Mouse (Mus musculus): ENCODE measurements around the gene Mpi. TPM values are rescaled to one million over a fixed set of nuclear protein-coding genes. Genes with fewer than 3 reads are reported as not detected.

The Mpi gene
- total and polyA plus RNA-seq, 3 experiments = 28.2 to 37.3 (median 28.6) TPM

DNA sequence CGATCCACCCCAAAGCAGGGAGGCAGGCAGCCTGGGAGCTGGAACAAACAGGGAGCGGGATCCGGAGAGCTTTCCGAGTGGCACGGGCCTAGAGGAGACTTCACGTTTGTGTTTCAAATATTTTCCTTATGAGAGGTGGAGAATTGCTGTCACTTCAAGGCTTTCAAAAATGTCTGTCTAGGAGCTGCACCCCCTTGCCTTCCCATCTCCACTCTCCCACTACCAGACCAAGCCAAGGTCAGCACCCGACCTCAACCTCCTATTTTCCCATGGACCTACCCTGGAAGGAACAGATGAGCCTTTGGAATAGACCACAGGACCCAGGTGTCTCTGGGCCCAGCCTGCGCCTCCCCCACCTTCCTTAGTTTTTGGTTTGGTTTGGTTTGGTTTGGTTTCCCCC is 44.7 kb upstream of the Mpi start:
- Histone ChIP-seq H3K27ac (ENCODE audit: insufficient read depth, low read depth) (no peak overlapping the region), H3K4me3 (replicated peaks in 1 of 3; ENCODE audit: low read depth in 2 of 3, low read length in 2 of 3, poor library complexity in 1 of 3) (no peak overlapping the region), H3K4me2 (ENCODE audit: insufficient read depth, low read depth, poor library complexity, severe bottlenecking) (no peak overlapping the region), H3K27me3 (replicated peaks) (no peaks in the 10 kb centered on the region), H3K79me2 (replicated peaks; ENCODE audit: control insufficient read depth, extremely low read depth, insufficient read depth, poor library complexity, severe bottlenecking) (no peaks in the 10 kb centered on the region), H3K4me1 (ENCODE audit: control insufficient read depth in 1 of 2, insufficient read depth in 2 of 2) (peaks cover 6 to 10% of the 10 kb centered on the region in 2 experiments), H3K9ac (ENCODE audit: insufficient read depth, low read depth) (no peak overlapping the region), H3K9me3 (replicated peaks; ENCODE audit: low read length) (no peaks in the 10 kb centered on the region), H3K36me3 (replicated peaks in 1 of 2; ENCODE audit: control insufficient read depth in 1 of 2, insufficient read depth in 1 of 2, low read length in 1 of 2) (peaks cover 32 to 51% of the 10 kb centered on the region in 2 experiments)
- TF ChIP-seq RAD21 (IDR thresholded peaks at IDR 0.05; ENCODE audit: low read depth, low read length) (no peak), CHD1 (IDR thresholded peaks at IDR 0.05; ENCODE audit: low read depth, low read length) (no peak), ZKSCAN1 (IDR thresholded peaks at IDR 0.05; ENCODE audit: borderline replicate concordance, low read depth, low read length) (no peak), ZMIZ1 (IDR thresholded peaks at IDR 0.05; ENCODE audit: low read depth, low read length) (no peak), SMC3 (IDR thresholded peaks at IDR 0.05; ENCODE audit: low read depth, low read length) (no peak), PAX5 (IDR thresholded peaks at IDR 0.05; ENCODE audit: low read length) (no peak), MAFK (IDR thresholded peaks at IDR 0.05; ENCODE audit: insufficient replicate concordance, low read length) (no peak), JUN (IDR thresholded peaks at IDR 0.05; ENCODE audit: insufficient read depth, low read depth, low read length) (no peak), GABPA (IDR thresholded peaks at IDR 0.05; ENCODE audit: insufficient replicate concordance, low read depth, low read length) (no peak), IRF4 (IDR thresholded peaks at IDR 0.05; ENCODE audit: low read depth, low read length) (no peak), RCOR1 (conservative IDR thresholded peaks at IDR 0.05; ENCODE audit: low read depth, low read length) (no peak), EP300 (IDR thresholded peaks at IDR 0.05; ENCODE audit: low read length) (no peak), POLR2AphosphoS2 (IDR thresholded peaks at IDR 0.05; ENCODE audit: low read depth, low read length) (no peak), ZNF384 (IDR thresholded peaks at IDR 0.05; ENCODE audit: low read depth, low read length) (no peak), BHLHE40 (IDR thresholded peaks at IDR 0.05; ENCODE audit: low read depth, low read length) (no peak), TBP (conservative IDR thresholded peaks at IDR 0.05; ENCODE audit: low read depth, low read length) (no peak), MXI1 (IDR thresholded peaks at IDR 0.05; ENCODE audit: low read depth, low read length) (no peak)
- DNase-seq (ENCODE audit: extremely low read depth) = no peak
- in situ Hi-C loops (cut with MboI; ENCODE audit: low pct_ligation_motif_present, low pct_unique_long_range_greater_than_20kb, low sequenced_read_pairs) (no loop called here), dilution Hi-C loops (cut with MboI; ENCODE audit: extremely low pct_ligation_motif_present, extremely low pct_unique_long_range_greater_than_20kb, low sequenced_read_pairs) (no loop called here)

DNA sequence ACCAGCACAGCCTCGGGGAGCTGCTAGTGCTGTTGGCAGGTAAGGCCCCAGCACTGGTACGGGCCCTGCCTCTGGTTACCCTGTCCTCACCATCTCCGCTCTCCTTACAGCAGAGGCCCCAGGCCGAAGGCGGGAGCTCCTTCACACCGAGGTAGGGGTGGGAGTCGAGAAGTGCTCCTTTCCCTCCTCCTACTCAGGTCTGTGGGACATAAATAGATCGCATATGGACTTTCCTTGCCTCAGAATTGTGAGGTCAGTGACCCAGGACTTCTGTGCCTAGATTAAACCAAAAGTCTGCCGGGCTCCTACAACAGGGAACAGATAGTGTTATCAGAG is 41.6 kb upstream of the Mpi start:
- Histone ChIP-seq H3K27me3 (replicated peaks) (no peaks in the 10 kb centered on the region), H3K9ac (ENCODE audit: insufficient read depth, low read depth) (no peak overlapping the region), H3K4me1 (ENCODE audit: control insufficient read depth in 1 of 2, insufficient read depth in 2 of 2) (peaks cover 0 to 15% of the 10 kb centered on the region in 2 experiments; a peak in 2 of 4 replicates), H3K4me3 (replicated peaks in 1 of 3; ENCODE audit: low read depth in 2 of 3, low read length in 2 of 3, poor library complexity in 1 of 3) (no peak overlapping the region), H3K9me3 (replicated peaks; ENCODE audit: low read length) (no peaks in the 10 kb centered on the region), H3K79me2 (replicated peaks; ENCODE audit: control insufficient read depth, extremely low read depth, insufficient read depth, poor library complexity, severe bottlenecking) (no peaks in the 10 kb centered on the region), H3K36me3 (replicated peaks in 1 of 2; ENCODE audit: control insufficient read depth in 1 of 2, insufficient read depth in 1 of 2, low read length in 1 of 2) (peaks cover 34 to 63% of the 10 kb centered on the region in 2 experiments), H3K4me2 (ENCODE audit: insufficient read depth, low read depth, poor library complexity, severe bottlenecking) (no peak overlapping the region), H3K27ac (ENCODE audit: insufficient read depth, low read depth) (no peak overlapping the region)
- DNase-seq (ENCODE audit: extremely low read depth) = no peak
- in situ Hi-C loops (cut with MboI; ENCODE audit: low pct_ligation_motif_present, low pct_unique_long_range_greater_than_20kb, low sequenced_read_pairs) = loop anchor here (5.0 kb wide), 1 partner anchor 63 kb away; no protein-coding TSS in a partner anchor
- dilution Hi-C loops (cut with MboI; ENCODE audit: extremely low pct_ligation_motif_present, extremely low pct_unique_long_range_greater_than_20kb, low sequenced_read_pairs) = no loop called here
- no peak for TF ChIP-seq TBP (conservative IDR thresholded peaks at IDR 0.05; ENCODE audit: low read depth, low read length)
- no peak for TF ChIP-seq POLR2A (IDR thresholded peaks at IDR 0.05; ENCODE audit: low read depth, low read length)
- TF ChIP-seq BHLHE40 (IDR thresholded peaks at IDR 0.05; ENCODE audit: low read depth, low read length) = no peak
- no peak for TF ChIP-seq ELF1 (IDR thresholded peaks at IDR 0.05; ENCODE audit: low read depth, low read length)
- TF ChIP-seq MEF2A (IDR thresholded peaks at IDR 0.05; ENCODE audit: borderline replicate concordance, low read depth, low read length) = no peak
- no peak for TF ChIP-seq MAFK (IDR thresholded peaks at IDR 0.05; ENCODE audit: insufficient replicate concordance, low read length)
- no peak for TF ChIP-seq SMC3 (IDR thresholded peaks at IDR 0.05; ENCODE audit: low read depth, low read length)
- no peak for TF ChIP-seq ZNF384 (IDR thresholded peaks at IDR 0.05; ENCODE audit: low read depth, low read length)
- no peak for TF ChIP-seq ZC3H11A (IDR thresholded peaks at IDR 0.05; ENCODE audit: low read depth, low read length)
- no peak for TF ChIP-seq EP300 (IDR thresholded peaks at IDR 0.05; ENCODE audit: low read length)
- TF ChIP-seq UBTF (IDR thresholded peaks at IDR 0.05; ENCODE audit: low read depth, low read length) = no peak
- no peak for TF ChIP-seq GABPA (IDR thresholded peaks at IDR 0.05; ENCODE audit: insufficient replicate concordance, low read depth, low read length)
- no peak for TF ChIP-seq MAZ (IDR thresholded peaks at IDR 0.05; ENCODE audit: low read depth, low read length)
- no peak for TF ChIP-seq NELFE (IDR thresholded peaks at IDR 0.05; ENCODE audit: low read depth, low read length)
- no peak for TF ChIP-seq HCFC1 (IDR thresholded peaks at IDR 0.05; ENCODE audit: low read depth, low read length)
- no peak for TF ChIP-seq RCOR1 (conservative IDR thresholded peaks at IDR 0.05; ENCODE audit: low read depth, low read length)
